Mouse (Mus musculus): Measurements from ENCODE around the gene Cyp4a30b. TPM values are rescaled to one million over a fixed set of nuclear protein-coding genes. Genes with fewer than 3 reads are reported as not detected.
"Not testable (repeated sequence)": the region's sequence is repeated elsewhere in the genome, so short reads cannot be mapped to it uniquely, and the experiment has no call there.

The Cyp4a30b gene
- polyA plus RNA-seq, 1 experiment from 2014 or later, result not detected

- H3K27ac ChIP-seq (ENCODE audit: low read length); ATAC-seq; H3K9me3 ChIP-seq (replicated peaks; ENCODE audit: control insufficient read depth, low read length, poor library complexity, severe bottlenecking); H3K4me3 ChIP-seq (ENCODE audit: low read depth, low read length); H3K4me2 ChIP-seq (ENCODE audit: low read length); H3K4me1 ChIP-seq (ENCODE audit: control insufficient read depth, insufficient read depth, low read length); H3K9ac ChIP-seq (ENCODE audit: low read depth, low read length); H3K27me3 ChIP-seq (ENCODE audit: control insufficient read depth, insufficient read depth, low read depth, low read length); H3K36me3 ChIP-seq (ENCODE audit: control insufficient read depth, insufficient read depth, low read length): not testable (repeated sequence)
- WGBS, result 77% methylated on average over 5 of the region's 5 CpGs
Measured at GRCm38 (mm10) chr4:115518000-115518399, 65.6 kb downstream of the Cyp4a30b start, which contains the start of gene Cyp4a10. TSS of gene Cyp4a10 (plus strand) at chr4:115518264.

GRCm38 (mm10) chr4:115519444-115519843 is 67.0 kb downstream of the Cyp4a30b start:
- Histone ChIP-seq H3K27me3 (ENCODE audit: control insufficient read depth, insufficient read depth, low read depth, low read length) (no peaks in the 10 kb centered on the region), H3K4me2 (ENCODE audit: low read length) (no peak overlapping the region)
- 80% methylated on average over 4 of the region's 4 CpGs for WGBS

More at GRCm38 (mm10) chr4:115519444-115519843, 67.0 kb downstream of the Cyp4a30b start:
- ATAC-seq, result no peak
- Histone ChIP-seq H3K9me3 (replicated peaks; ENCODE audit: control insufficient read depth, low read length, poor library complexity, severe bottlenecking) (no peaks in the 10 kb centered on the region), H3K36me3 (ENCODE audit: control insufficient read depth, insufficient read depth, low read length) (no peaks in the 10 kb centered on the region), H3K9ac (ENCODE audit: low read depth, low read length) (no peak overlapping the region), H3K27ac (ENCODE audit: low read length) (no peak overlapping the region), H3K4me3 (ENCODE audit: low read depth, low read length) (no peak overlapping the region), H3K4me1 (ENCODE audit: control insufficient read depth, insufficient read depth, low read length) (no peaks in the 10 kb centered on the region)

Other genes starting within 250 kb of the Cyp4a30b start
- gene Cyp4a29, start 210.5 kb upstream of the Cyp4a30b start, polyA plus RNA-seq (2015; fragmentation: Nextera tagmentation; extraction: Ambion mirVana), result not detected in 2 replicates
- not detected in 2 replicates for gene Cyp4a12a, start 153.6 kb upstream of the Cyp4a30b start, polyA plus RNA-seq (2015; fragmentation: Nextera tagmentation; extraction: Ambion mirVana)
- not detected in 2 replicates for gene Cyp4a12b, start 41.0 kb upstream of the Cyp4a30b start, polyA plus RNA-seq (2015; fragmentation: Nextera tagmentation; extraction: Ambion mirVana)
- not detected in 2 replicates for gene Cyp4a14, start 43.5 kb downstream of the Cyp4a30b start, polyA plus RNA-seq (2015; fragmentation: Nextera tagmentation; extraction: Ambion mirVana)
- not detected in 2 replicates for gene Cyp4a10, start 65.7 kb downstream of the Cyp4a30b start, polyA plus RNA-seq (2015; fragmentation: Nextera tagmentation; extraction: Ambion mirVana)
- not detected in 2 replicates for gene Cyp4a31, start 111.0 kb downstream of the Cyp4a30b start, polyA plus RNA-seq (2015; fragmentation: Nextera tagmentation; extraction: Ambion mirVana)
- gene Cyp4a32, start 148.4 kb downstream of the Cyp4a30b start, polyA plus RNA-seq (2015; fragmentation: Nextera tagmentation; extraction: Ambion mirVana), result not detected in 2 replicates
- gene Cyp4b1, start 195.1 kb downstream of the Cyp4a30b start, polyA plus RNA-seq (2015; fragmentation: Nextera tagmentation; extraction: Ambion mirVana), result 0.80 and 1.2 TPM in 2 replicates

All from midbrain, embryonic 16.5 days (tissue).